Mouse (Mus musculus) myocyte (in vitro differentiated cells): ENCODE results near the gene Yif1b.
"Not testable (repeated sequence)": the region's sequence is repeated elsewhere in the genome, so short reads cannot be mapped to it uniquely, and the experiment has no call there.

ENCODE experiments used
- E2F4 ChIP-seq: IDR thresholded peaks from one replicate; pipeline ENCODE4 v1.6.1; 2011; ENCODE audit warnings: mild to moderate bottlenecking, control low read depth, moderate library complexity; ENCODE audit not compliant: insufficient read depth
- MAX ChIP-seq: IDR thresholded peaks from one replicate; pipeline ENCODE4 v1.6.1; 2011; ENCODE audit warnings: low read depth, mild to moderate bottlenecking, control low read depth
- MYOG ChIP-seq, 3 experiments: IDR thresholded peaks; one replicate each; pipeline ENCODE4 v1.6.1; 2011; ENCODE audit warnings: control low read depth in 2 of 3, low read depth in 2 of 3, mild to moderate bottlenecking in 2 of 3; ENCODE audit not compliant: insufficient read length in 2 of 3, control insufficient read depth in 1 of 3, insufficient read depth in 1 of 3
- POLR2A ChIP-seq: IDR thresholded peaks from one replicate; pipeline ENCODE4 v1.6.1; 2011; ENCODE audit warnings: low read depth, mild to moderate bottlenecking, control low read depth, moderate library complexity; ENCODE audit not compliant: insufficient read length
- REST ChIP-seq: IDR thresholded peaks from one replicate; pipeline ENCODE4 v1.6.1; 2011; ENCODE audit warnings: mild to moderate bottlenecking, control low read depth, moderate library complexity; ENCODE audit not compliant: insufficient read depth, insufficient read length
- TCF12 ChIP-seq: IDR thresholded peaks from one replicate; pipeline ENCODE4 v1.6.1; 2011; ENCODE audit warnings: mild to moderate bottlenecking, control low read depth; ENCODE audit not compliant: poor library complexity, insufficient read depth, severe bottlenecking
- USF1 ChIP-seq: IDR thresholded peaks from one replicate; pipeline ENCODE4 v1.6.1; 2011; ENCODE audit warnings: low read depth, mild to moderate bottlenecking, control low read depth, moderate library complexity

GRCm38 (mm10) chr7:29211013-29211412 lies 27.1 kb upstream of the Yif1b start:
- not testable (repeated sequence) for TF ChIP-seq REST; MYOG (IDR thresholded peaks at IDR 0.05; ENCODE audit: control insufficient read depth in 1 of 3, insufficient read depth in 1 of 3, insufficient read length in 2 of 3, low read depth in 2 of 3); POLR2A; MAX; TCF12; E2F4; USF1
